Mouse (Mus musculus) layer of hippocampus, adult 9-10 months (tissue): Measurements from ENCODE around the gene Nbas.
A peak's percentile ranks its signal among the peaks of the same experiment; 100 is the strongest.

ENCODE experiments used
- DNase-seq: peaks from one replicate; pipeline ENCODE4 v3.0.0; 2022; ENCODE audit warnings: low spot score

The Nbas gene

GRCm38 (mm10) chr12:13389644-13390043 is 120.7 kb downstream of the Nbas start:
- no peak for DNase-seq

- DNase-seq = no peak
Measured at GRCm38 (mm10) chr12:13410191-13410590, 141.3 kb downstream of the Nbas start.

- no peak for DNase-seq
Measured at GRCm38 (mm10) chr12:13418651-13419050, 149.7 kb downstream of the Nbas start.

- no peak for DNase-seq
Measured at GRCm38 (mm10) chr12:13430219-13430618, 161.3 kb downstream of the Nbas start.

GRCm38 (mm10) chr12:13444653-13445431 is 175.9 kb downstream of the Nbas start:
- DNase-seq = no peak

- no peak for DNase-seq
Measured at GRCm38 (mm10) chr12:13445486-13446065, 176.6 kb downstream of the Nbas start.

- DNase-seq = no peak
Measured at GRCm38 (mm10) chr12:13448916-13449315, 180.0 kb downstream of the Nbas start.

GRCm38 (mm10) chr12:13452050-13452449 is 183.1 kb downstream of the Nbas start:
- DNase-seq = no peak

GRCm38 (mm10) chr12:13460223-13460853 is 191.4 kb downstream of the Nbas start:
- no peak for DNase-seq

GRCm38 (mm10) chr12:13461558-13462153 is 192.7 kb downstream of the Nbas start:
- DNase-seq = no peak

- DNase-seq = no peak
Measured at GRCm38 (mm10) chr12:13462397-13462796, 193.5 kb downstream of the Nbas start.

- DNase-seq = no peak
Measured at GRCm38 (mm10) chr12:13465554-13465953, 196.6 kb downstream of the Nbas start.

GRCm38 (mm10) chr12:13474881-13475280 is 205.9 kb downstream of the Nbas start:
- DNase-seq = no peak

GRCm38 (mm10) chr12:13479163-13479562 is 210.2 kb downstream of the Nbas start:
- DNase-seq = no peak

- DNase-seq = no peak
Measured at GRCm38 (mm10) chr12:13486278-13486677, 217.3 kb downstream of the Nbas start.

GRCm38 (mm10) chr12:13497211-13497610 is 228.3 kb downstream of the Nbas start:
- DNase-seq = no peak

GRCm38 (mm10) chr12:13499237-13499889 is 230.4 kb downstream of the Nbas start:
- no peak for DNase-seq

GRCm38 (mm10) chr12:13500191-13500590 is 231.3 kb downstream of the Nbas start:
- peak; percentile 26 for DNase-seq

- no peak for DNase-seq
Measured at GRCm38 (mm10) chr12:13504771-13505444, 236.0 kb downstream of the Nbas start.

GRCm38 (mm10) chr12:13518082-13518481 is 249.1 kb downstream of the Nbas start:
- no peak for DNase-seq

GRCm38 (mm10) chr12:13519413-13519812 is 250.5 kb downstream of the Nbas start:
- no peak for DNase-seq
